Mouse (Mus musculus) hindbrain, postnatal 0 days (tissue): ENCODE data around the gene Gm49354. TPM values are rescaled to one million over a fixed set of nuclear protein-coding genes. Genes with fewer than 3 reads are reported as not detected.
"Not testable (repeated sequence)": the region's sequence is repeated elsewhere in the genome, so short reads cannot be mapped to it uniquely, and the experiment has no call there.

Experiments used
- ATAC-seq: fragments of 200-750 bp; cut with Nextera tagmentation; 2 replicates; pipeline ENCODE4 v1.8.0; 2017; ENCODE audit warnings: mild to moderate bottlenecking, moderate TSS enrichment, moderate library complexity
- DNase-seq: peaks from one replicate; pipeline ENCODE4 v3.0.0-alpha.2; 2015; ENCODE audit warnings: low spot score
- H3K27ac ChIP-seq: fragments of 300-500 bp; sonication (generic); 2 replicates; pipeline ENCODE4 v1.5.1; 2014; ENCODE audit warnings: mild to moderate bottlenecking
- H3K27me3 ChIP-seq: fragments of 300-500 bp; sonication (generic); 2 replicates; pipeline ENCODE4 v1.6.1; 2014; ENCODE audit warnings: low read length, mixed read lengths; ENCODE audit not compliant: insufficient read depth
- H3K36me3 ChIP-seq: fragments of 300-500 bp; sonication (generic); 2 replicates; pipeline ENCODE4 v1.6.1; 2014; ENCODE audit warnings: low read length, mixed read lengths; ENCODE audit not compliant: insufficient read depth
- H3K4me1 ChIP-seq: fragments of 300-500 bp; sonication (generic); 2 replicates; pipeline ENCODE4 v1.6.1; 2014; ENCODE audit warnings: antibody characterized with exemption, low read length, mixed read lengths; ENCODE audit not compliant: insufficient read depth
- H3K4me2 ChIP-seq: fragments of 300-500 bp; sonication (generic); 2 replicates; pipeline ENCODE4 v1.6.1; 2014; ENCODE audit warnings: low read depth, mild to moderate bottlenecking, low read length, moderate library complexity, mixed read lengths
- H3K4me3 ChIP-seq: fragments of 300-500 bp; sonication (generic); 2 replicates; pipeline ENCODE4 v1.5.1; 2014; ENCODE audit warnings: low read length
- H3K9ac ChIP-seq: fragments of 300-500 bp; sonication (generic); replicated peaks from 2 replicates; pipeline ENCODE4 v1.6.1; 2014; ENCODE audit warnings: mild to moderate bottlenecking, low read length, moderate library complexity, mixed read lengths
- H3K9me3 ChIP-seq: fragments of 300-500 bp; sonication (generic); 2 replicates; pipeline ENCODE4 v1.6.1; 2016; ENCODE audit warnings: low read length, mixed read lengths
- CTCF ChIP-seq: IDR thresholded peaks from 2 replicates; pipeline ENCODE4 v1.5.1; 2016; ENCODE audit warnings: antibody characterized with exemption, control low read depth, low read depth
- WGBS: fragments of 180-500 bp; shearing (Covaris S2); extraction: QIAGEN DNeasy Blood & Tissue Kit; methylation state at CpG from one replicate; pipeline ENCODE4 v1.1.7; 2014; 5-methylcytosine and 5-hydroxymethylcytosine counted together
- polyA plus RNA-seq: library from polyadenylated mRNA; unstranded; fragments of >200 nt; fragmentation: Nextera tagmentation; extraction: Ambion mirVana; gene quantifications from 2 replicates; pipeline ENCODE4 v1.2.1, GENCODE M21; 2015
- total RNA-seq: library from RNA; depleted of rRNA; stranded (reverse); fragments of >200 nt; gene quantifications from 2 replicates; pipeline ENCODE4 v1.2.3, GENCODE M21; 2014; rRNA removed

Gm49354 gene
- total and polyA plus RNA-seq, 2 experiments from 2014 or later: not detected

DNA sequence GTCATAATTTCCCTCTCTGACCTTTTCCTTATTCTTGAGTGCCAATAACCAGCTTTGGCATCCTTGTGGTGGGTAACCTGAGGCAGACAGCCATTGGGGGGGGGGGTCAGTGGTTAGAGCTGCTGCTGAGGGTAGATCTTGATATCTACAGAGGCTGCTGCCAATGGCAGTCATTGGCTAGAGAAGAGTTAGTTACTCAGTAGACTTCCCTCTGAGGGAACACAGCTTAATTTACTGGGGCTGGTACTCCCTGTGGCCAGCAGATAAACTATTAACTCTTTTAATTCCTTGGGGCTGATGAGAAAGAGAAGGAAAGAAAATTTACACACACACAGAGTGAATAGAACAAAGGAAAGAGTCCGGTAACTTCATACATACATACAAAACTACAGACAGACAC is 62.6 kb downstream of the Gm49354 start:
- WGBS: 89% methylated on average over 1 of the region's 1 CpGs
- Histone ChIP-seq H3K27me3 (no peaks in the 10 kb centered on the region), H3K9me3 (no peaks in the 10 kb centered on the region), H3K36me3 (no peaks in the 10 kb centered on the region), H3K9ac (no peak overlapping the region), H3K4me2 (no peak overlapping the region), H3K4me3 (no peak overlapping the region), H3K4me1 (no peaks in the 10 kb centered on the region), H3K27ac (no peak overlapping the region)
- ATAC-seq: no peak
- no peak for DNase-seq
- TF ChIP-seq CTCF: no peak

DNA sequence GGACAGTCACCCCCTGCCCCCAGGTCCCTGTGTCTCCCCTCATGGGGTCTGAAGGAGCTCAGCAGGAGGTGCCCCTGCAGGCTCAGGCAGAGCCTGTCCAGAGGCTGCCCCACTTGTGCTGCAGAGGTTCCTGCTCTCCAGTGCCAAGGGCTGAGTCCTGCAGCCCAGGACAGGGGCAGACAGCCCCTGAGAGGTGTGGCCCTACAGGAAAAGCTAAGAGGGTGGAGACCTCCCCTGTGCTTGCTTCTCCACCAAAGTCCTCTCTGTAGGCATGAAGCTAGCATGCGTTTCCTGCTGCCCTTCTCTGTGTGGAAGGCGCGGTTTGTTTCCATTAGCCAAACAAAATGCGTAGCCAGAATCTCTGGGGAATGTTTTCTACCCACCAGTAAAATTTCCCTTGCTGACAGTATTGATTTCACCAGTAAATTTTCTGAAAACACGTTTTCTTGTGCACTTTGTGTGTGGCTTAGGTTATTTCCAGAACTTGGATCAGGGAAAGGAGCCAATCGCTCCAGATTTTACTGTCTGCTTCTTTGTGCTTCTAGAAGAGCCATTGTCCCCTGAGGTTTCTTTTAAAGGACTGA is 63.1 kb downstream of the Gm49354 start:
- H3K27me3 ChIP-seq, H3K4me1 ChIP-seq, H3K27ac ChIP-seq, ATAC-seq, H3K9ac ChIP-seq, H3K4me3 ChIP-seq, H3K9me3 ChIP-seq, DNase-seq, H3K36me3 ChIP-seq, H3K4me2 ChIP-seq: not testable (repeated sequence)
- WGBS: 49% methylated on average over 6 of the region's 6 CpGs

- H3K27ac ChIP-seq: no peak overlapping the region
- H3K9me3 ChIP-seq: no peaks in the 10 kb centered on the region
- no peak for TF ChIP-seq CTCF
- H3K36me3 ChIP-seq: no peaks in the 10 kb centered on the region
- no peaks in the 10 kb centered on the region for H3K4me1 ChIP-seq
- H3K4me3 ChIP-seq: no peak overlapping the region
- no peak for DNase-seq
- no peak overlapping the region for H3K4me2 ChIP-seq
- 37% methylated on average over 3 of the region's 3 CpGs for WGBS
- no peak overlapping the region for H3K9ac ChIP-seq
- no peaks in the 10 kb centered on the region for H3K27me3 ChIP-seq
- no peak for ATAC-seq
These were observed 68.3 kb downstream of the Gm49354 start for GRCm38 (mm10) chr13:59713710-59714109.

GRCm38 (mm10) chr13:59711984-59712383 is 70.1 kb downstream of the Gm49354 start, which contains the start of gene Spata31d1b:
Spata31d1b (plus strand) TSS chr13:59712284.
- not testable (repeated sequence) for H3K4me1 ChIP-seq, DNase-seq, H3K9ac ChIP-seq, H3K4me3 ChIP-seq, H3K27me3 ChIP-seq, H3K36me3 ChIP-seq, ATAC-seq, H3K27ac ChIP-seq, H3K9me3 ChIP-seq, H3K4me2 ChIP-seq
- WGBS: 70% methylated on average over 3 of the region's 3 CpGs

DNA sequence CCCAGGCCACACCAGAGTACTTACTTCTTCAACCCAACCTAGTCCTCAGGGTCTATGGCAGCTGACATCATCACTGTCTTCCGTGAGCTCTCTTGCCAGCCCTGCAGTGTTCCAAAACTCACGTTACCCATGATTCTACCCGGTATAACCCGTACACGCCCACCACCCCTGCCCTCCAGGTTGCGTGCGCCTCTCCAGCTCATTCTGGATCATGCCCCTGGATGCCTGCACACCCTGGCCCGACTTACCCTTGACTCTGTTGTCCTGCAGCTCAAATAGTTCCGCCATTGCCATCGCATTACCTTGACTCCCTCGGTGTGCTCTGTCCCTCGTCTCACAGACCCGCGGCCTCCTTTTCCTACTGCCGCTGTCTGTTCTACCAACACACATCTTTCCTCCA is 71.8 kb downstream of the Gm49354 start, which contains the start of gene Spata31d1a:
Spata31d1a (minus strand) TSS at position 101 of the 400 bp plus-strand sequence.
- 90% methylated on average over 15 of the region's 15 CpGs for WGBS
- H3K27me3 ChIP-seq: no peaks in the 10 kb centered on the region
- no peak within 1 kb of the TSS for H3K4me3 ChIP-seq
- no peaks in the 10 kb centered on the region for H3K9me3 ChIP-seq
- ATAC-seq: no peak
- DNase-seq: no peak
- no peaks in the 10 kb centered on the region for H3K36me3 ChIP-seq
- no peak within 1 kb of the TSS for H3K9ac ChIP-seq
- H3K4me1 ChIP-seq: no peaks in the 10 kb centered on the region
- no peak within 1 kb of the TSS for H3K4me2 ChIP-seq
- no peak within 1 kb of the TSS for H3K27ac ChIP-seq
- no peak for TF ChIP-seq CTCF

Other genes with a start within 250 kb of the Gm49354 start
- 107 and 128 TPM in 2 replicates for gene Agtpbp1, start 197.0 kb downstream of the Gm49354 start, total RNA-seq
- gene Agtpbp1, start 197.0 kb downstream of the Gm49354 start, polyA plus RNA-seq: 65.6 and 72.1 TPM in 2 replicates
- 98.5 and 99.9 TPM in 2 replicates for gene Naa35, start 197.0 kb downstream of the Gm49354 start, total RNA-seq
- 99.6 and 118 TPM in 2 replicates for gene Naa35, start 197.0 kb downstream of the Gm49354 start, polyA plus RNA-seq
- 16.8 and 17.9 TPM in 2 replicates for gene Golm1, start 106.4 kb downstream of the Gm49354 start, total RNA-seq
- gene Golm1, start 106.4 kb downstream of the Gm49354 start, polyA plus RNA-seq: 20.2 and 22.9 TPM in 2 replicates
- gene 4921517D22Rik, start 88.1 kb downstream of the Gm49354 start, total RNA-seq: not detected in 2 replicates
- not detected in 2 replicates for gene 4921517D22Rik, start 88.1 kb downstream of the Gm49354 start, polyA plus RNA-seq
- not detected in 2 replicates for gene Spata31d1a, start 71.9 kb downstream of the Gm49354 start, total RNA-seq
- 0.09 and 0.16 TPM in 2 replicates for gene Spata31d1a, start 71.9 kb downstream of the Gm49354 start, polyA plus RNA-seq
- 0.21 TPM in 1 of 2 replicates, not detected in the other for gene Spata31d1b, start 70.0 kb downstream of the Gm49354 start, total RNA-seq
- gene Spata31d1b, start 70.0 kb downstream of the Gm49354 start, polyA plus RNA-seq: not detected in 2 replicates
- not detected in 2 replicates for gene Spata31d1d, start 50.5 kb downstream of the Gm49354 start, total RNA-seq
- not detected in 2 replicates for gene Spata31d1d, start 50.5 kb downstream of the Gm49354 start, polyA plus RNA-seq
- gene 1700014D04Rik, start 35.5 kb downstream of the Gm49354 start, total RNA-seq: 0.16 and 0.29 TPM in 2 replicates
- gene 1700014D04Rik, start 35.5 kb downstream of the Gm49354 start, polyA plus RNA-seq: 0.18 and 0.24 TPM in 2 replicates
- 85.5 and 92.8 TPM in 2 replicates for gene Isca1, start 12.4 kb downstream of the Gm49354 start, total RNA-seq
- 167 TPM in 2 replicates for gene Isca1, start 12.4 kb downstream of the Gm49354 start, polyA plus RNA-seq
- 27.9 and 29.5 TPM in 2 replicates for gene Tut7, start 40.9 kb upstream of the Gm49354 start, total RNA-seq
- gene Tut7, start 40.9 kb upstream of the Gm49354 start, polyA plus RNA-seq: 35.5 and 36.8 TPM in 2 replicates